Mouse (Mus musculus) midbrain, postnatal 0 days (tissue): ENCODE measurements around the gene Copa. TPM values are rescaled to one million over a fixed set of nuclear protein-coding genes. Genes with fewer than 3 reads are reported as not detected.

ENCODE experiments used
- ATAC-seq: fragments of 200-750 bp; cut with Nextera tagmentation; 2 replicates; pipeline ENCODE4 v1.8.0; 2017; ENCODE audit warnings: moderate number of reproducible peaks, mild to moderate bottlenecking, moderate TSS enrichment, moderate library complexity; ENCODE audit not compliant: low FRiP score
- DNase-seq: peaks from one replicate; pipeline ENCODE4 v3.0.0-alpha.2; 2015; ENCODE audit warnings: low spot score
- H3K27ac ChIP-seq: fragments of 300-500 bp; sonication (generic); 2 replicates; pipeline ENCODE4 v1.5.1; 2014; ENCODE audit warnings: low read depth, mild to moderate bottlenecking, low read length, mixed read lengths
- H3K27me3 ChIP-seq: fragments of 300-500 bp; sonication (generic); 2 replicates; pipeline ENCODE4 v1.6.1; 2014; ENCODE audit warnings: low read length, control low read depth, mixed read lengths; ENCODE audit not compliant: insufficient read depth
- H3K36me3 ChIP-seq: fragments of 300-500 bp; sonication (generic); 2 replicates; pipeline ENCODE4 v1.6.1; 2014; ENCODE audit warnings: low read length, control low read depth, mixed read lengths; ENCODE audit not compliant: insufficient read depth
- H3K4me1 ChIP-seq: fragments of 300-500 bp; sonication (generic); 2 replicates; pipeline ENCODE4 v1.6.1; 2014; ENCODE audit warnings: mild to moderate bottlenecking, control low read depth, antibody characterized with exemption, low read length, mixed read lengths; ENCODE audit not compliant: insufficient read depth
- H3K4me2 ChIP-seq: fragments of 300-500 bp; sonication (generic); 2 replicates; pipeline ENCODE4 v1.6.1; 2014; ENCODE audit warnings: low read depth, mild to moderate bottlenecking, low read length, mixed read lengths; ENCODE audit not compliant: poor library complexity, severe bottlenecking
- H3K4me3 ChIP-seq: fragments of 300-500 bp; sonication (generic); 2 replicates; pipeline ENCODE4 v1.5.1; 2014; ENCODE audit warnings: low read depth, mild to moderate bottlenecking, low read length, moderate library complexity
- H3K9ac ChIP-seq: fragments of 300-500 bp; sonication (generic); replicated peaks from 2 replicates; pipeline ENCODE4 v1.6.1; 2014; ENCODE audit warnings: mild to moderate bottlenecking, low read length, moderate library complexity, mixed read lengths; ENCODE audit not compliant: poor library complexity, severe bottlenecking
- H3K9me3 ChIP-seq: fragments of 300-500 bp; sonication (generic); 2 replicates; pipeline ENCODE4 v1.6.1; 2016; ENCODE audit warnings: low read length, control low read depth
- CTCF ChIP-seq: IDR thresholded peaks from 2 replicates; pipeline ENCODE4 v1.5.1; 2016; ENCODE audit warnings: antibody characterized with exemption, mild to moderate bottlenecking
- WGBS: fragments of 180-500 bp; shearing (Covaris S2); extraction: QIAGEN DNeasy Blood & Tissue Kit; methylation state at CpG from one replicate; pipeline ENCODE4 v1.1.7; 2014; 5-methylcytosine and 5-hydroxymethylcytosine counted together
- polyA plus RNA-seq: library from polyadenylated mRNA; unstranded; fragments of >200 nt; fragmentation: Nextera tagmentation; extraction: Ambion mirVana; gene quantifications from 2 replicates; pipeline ENCODE4 v1.2.1, GENCODE M21; 2015
- total RNA-seq: library from RNA; depleted of rRNA; stranded (reverse); fragments of >200 nt; gene quantifications from 2 replicates; pipeline ENCODE4 v1.2.3, GENCODE M21; 2014

The Copa gene
- total and polyA plus RNA-seq, 2 experiments from 2014 or later = 155 to 207 TPM

DNA sequence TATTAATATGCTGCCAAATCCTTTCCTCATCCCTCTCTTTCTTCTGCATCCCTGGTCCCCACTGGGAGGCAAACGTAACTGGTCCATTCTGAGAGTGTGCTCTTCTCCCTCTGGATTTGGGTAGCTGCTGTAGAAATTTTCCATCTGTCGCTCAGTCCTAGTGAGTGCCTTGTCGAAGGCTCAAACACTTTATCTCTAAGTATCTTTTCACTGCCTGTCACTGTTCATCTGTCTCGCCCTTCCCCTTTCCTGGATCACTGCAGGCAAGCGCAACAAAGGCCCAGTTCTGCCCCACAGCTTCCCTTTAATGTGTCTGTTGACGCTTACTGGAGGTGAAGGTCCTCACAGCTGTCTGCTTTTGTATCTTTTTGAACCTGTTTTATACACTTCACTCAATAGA, 12.9 kb downstream of the Copa start:
- peaks cover 56% of the 10 kb centered on the region for H3K36me3 ChIP-seq

DNA sequence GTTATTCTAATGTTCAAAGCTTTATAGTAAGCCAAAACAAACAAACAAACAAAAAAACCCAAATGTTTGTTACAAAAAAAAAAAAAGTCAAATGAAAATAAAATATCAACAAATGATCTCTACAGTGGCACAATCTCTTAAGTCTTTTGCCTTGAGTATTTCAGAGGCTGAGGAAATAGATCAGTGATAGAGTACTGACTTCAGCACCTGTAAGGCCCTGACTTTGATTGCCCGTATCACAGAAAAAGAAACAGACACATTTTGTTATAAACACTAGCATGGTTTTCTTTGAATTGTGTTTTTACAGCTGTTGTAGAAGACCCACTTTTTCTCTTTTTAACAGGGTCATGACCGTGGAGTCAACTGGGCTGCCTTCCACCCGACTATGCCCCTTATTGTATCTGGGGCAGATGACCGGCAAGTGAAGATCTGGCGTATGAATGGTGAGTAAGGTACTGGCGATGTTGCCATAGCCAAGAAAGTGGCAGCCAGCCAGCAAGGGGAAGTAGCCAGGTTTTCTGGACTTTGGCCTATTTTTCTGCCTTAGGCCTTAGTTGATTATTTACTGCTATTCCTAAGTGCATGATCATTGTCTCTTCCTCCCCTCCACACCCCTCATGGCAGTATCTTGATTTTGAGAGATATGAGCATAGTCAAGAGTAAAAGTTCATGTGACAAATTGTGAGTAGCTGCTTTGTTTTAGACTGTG, 17.1 kb downstream of the Copa start:
- Histone ChIP-seq H3K4me2 (no peak overlapping the region), H3K27me3 (no peaks in the 10 kb centered on the region), H3K27ac (no peak overlapping the region), H3K9me3 (no peaks in the 10 kb centered on the region), H3K9ac (no peak overlapping the region), H3K4me3 (no peak overlapping the region), H3K36me3 (peaks cover 59% of the 10 kb centered on the region), H3K4me1 (no peaks in the 10 kb centered on the region)
- DNase-seq = no peak
- no peak for ATAC-seq
- WGBS = 77% methylated on average over 6 of the region's 6 CpGs
- TF ChIP-seq CTCF = no peak

More for the DNA sequence above, 12.9 kb downstream of the Copa start:
- Histone ChIP-seq H3K4me3 (no peak overlapping the region), H3K4me1 (no peaks in the 10 kb centered on the region), H3K9me3 (no peaks in the 10 kb centered on the region), H3K4me2 (no peak overlapping the region), H3K27ac (no peak overlapping the region), H3K9ac (no peak overlapping the region), H3K27me3 (no peaks in the 10 kb centered on the region)
- ATAC-seq (no peak), DNase-seq (peak; percentile 3)
- TF ChIP-seq CTCF = no peak
- WGBS = 19% methylated on average over 6 of the region's 6 CpGs

DNA sequence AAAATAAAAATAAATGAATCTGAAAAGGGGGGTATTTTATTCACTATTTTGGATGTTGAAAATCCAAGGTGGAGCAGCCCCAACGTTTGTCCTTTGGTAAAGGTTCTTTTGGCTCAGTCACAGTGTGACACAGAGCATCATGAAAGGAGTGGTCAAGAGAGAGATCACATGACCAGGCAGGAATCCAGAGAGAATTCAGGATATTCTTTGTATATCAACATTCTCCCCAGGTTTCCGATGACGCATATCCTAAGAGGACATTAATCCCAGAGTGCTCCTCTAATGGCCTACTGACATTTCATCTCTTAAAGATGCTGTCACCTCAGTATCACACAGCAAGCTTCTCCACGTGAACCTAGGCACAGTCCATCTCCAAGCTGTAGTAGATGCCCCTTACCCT, 21.3 kb downstream of the Copa start:
- no peak overlapping the region for H3K4me2 ChIP-seq
- ATAC-seq = no peak
- H3K4me1 ChIP-seq = no peaks in the 10 kb centered on the region
- H3K9me3 ChIP-seq = no peaks in the 10 kb centered on the region
- H3K4me3 ChIP-seq = no peak overlapping the region
- DNase-seq = no peak
- H3K36me3 ChIP-seq = peaks cover 77% of the 10 kb centered on the region
- 78% methylated on average over 4 of the region's 4 CpGs for WGBS
- no peaks in the 10 kb centered on the region for H3K27me3 ChIP-seq
- no peak for TF ChIP-seq CTCF
- no peak overlapping the region for H3K27ac ChIP-seq
- H3K9ac ChIP-seq = no peak overlapping the region

DNA sequence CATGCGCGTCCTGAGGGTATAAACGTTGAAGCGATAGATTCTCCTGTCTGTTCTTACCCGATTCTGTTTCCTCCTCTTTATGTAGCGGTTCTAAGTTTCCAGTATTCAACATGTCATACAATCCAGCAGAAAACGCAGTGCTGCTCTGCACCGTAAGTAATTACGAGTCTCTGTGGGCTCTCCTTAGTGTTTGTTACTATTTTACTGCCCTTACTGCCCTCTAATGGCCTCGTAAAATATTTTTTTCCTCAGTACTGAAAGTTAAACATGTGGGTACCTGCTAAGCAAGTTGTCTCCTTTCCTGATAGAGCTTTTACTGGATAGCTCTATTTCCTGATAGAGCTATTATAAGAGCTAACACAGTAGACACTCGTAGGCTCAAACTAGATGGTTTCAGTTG, 22.8 kb downstream of the Copa start:
- no peak overlapping the region for H3K27ac ChIP-seq
- no peaks in the 10 kb centered on the region for H3K4me1 ChIP-seq
- TF ChIP-seq CTCF = peak; percentile 57
- ATAC-seq (no peak), DNase-seq (peak; percentile 8)
- no peak overlapping the region for H3K9ac ChIP-seq
- no peak overlapping the region for H3K4me2 ChIP-seq
- 69% methylated on average over 11 of the region's 11 CpGs for WGBS
- no peaks in the 10 kb centered on the region for H3K9me3 ChIP-seq
- no peaks in the 10 kb centered on the region for H3K27me3 ChIP-seq
- peaks cover 84% of the 10 kb centered on the region for H3K36me3 ChIP-seq
- no peak overlapping the region for H3K4me3 ChIP-seq

GRCm38 (mm10) chr1:172107777-172108477, 25.6 kb downstream of the Copa start:
- Histone ChIP-seq H3K4me3 (no peak overlapping the region), H3K9ac (no peak overlapping the region), H3K4me2 (no peak overlapping the region), H3K4me1 (no peaks in the 10 kb centered on the region), H3K27ac (no peak overlapping the region), H3K9me3 (no peaks in the 10 kb centered on the region), H3K36me3 (peaks cover 85% of the 10 kb centered on the region), H3K27me3 (no peaks in the 10 kb centered on the region)
- ATAC-seq (peak; percentile 72), DNase-seq (peak; percentile 62)
- no peak for TF ChIP-seq CTCF
- 62% methylated on average over 10 of the region's 10 CpGs for WGBS

- Histone ChIP-seq H3K4me3 (no peak overlapping the region), H3K9ac (no peak overlapping the region)
- WGBS = 97% methylated on average over 5 of the region's 5 CpGs
These were observed 34.6 kb downstream of the Copa start for GRCm38 (mm10) chr1:172116948-172117347.

More at GRCm38 (mm10) chr1:172116948-172117347, 34.6 kb downstream of the Copa start:
- H3K4me1 ChIP-seq = no peaks in the 10 kb centered on the region
- H3K27ac ChIP-seq = no peak overlapping the region
- no peak for TF ChIP-seq CTCF
- no peak for ATAC-seq
- no peak for DNase-seq
- H3K9me3 ChIP-seq = no peaks in the 10 kb centered on the region
- H3K27me3 ChIP-seq = no peaks in the 10 kb centered on the region
- no peak overlapping the region for H3K4me2 ChIP-seq
- H3K36me3 ChIP-seq = peaks cover 96% of the 10 kb centered on the region
